Mouse (Mus musculus): ENCODE measurements around the gene Npcd.

The Npcd gene

GRCm38 (mm10) chr15:79834130-79834880 lies at the start of gene Npcd, which contains the start of gene Cbx6:
Gene Npcd, minus strand, starts transcription at chr15:79834237.
Gene Cbx6, minus strand, starts transcription at chr15:79834688.
- in situ Hi-C loops (cut with MboI, MseI) = loop anchor here in 1 of 2 experiments (10.0 kb wide), 1 partner anchor 940 kb away; the partner anchor contains the start of genes Gm49510 and Sh3bp1

- in situ Hi-C loops (cut with MboI, MseI) = no loop called here
Measured at GRCm38 (mm10) chr15:79883352-79883822, 49.4 kb upstream of the Npcd start.

- in situ Hi-C loops (cut with MboI, MseI) = no loop called here
Measured at GRCm38 (mm10) chr15:79882623-79883267, 48.7 kb upstream of the Npcd start.

DNA sequence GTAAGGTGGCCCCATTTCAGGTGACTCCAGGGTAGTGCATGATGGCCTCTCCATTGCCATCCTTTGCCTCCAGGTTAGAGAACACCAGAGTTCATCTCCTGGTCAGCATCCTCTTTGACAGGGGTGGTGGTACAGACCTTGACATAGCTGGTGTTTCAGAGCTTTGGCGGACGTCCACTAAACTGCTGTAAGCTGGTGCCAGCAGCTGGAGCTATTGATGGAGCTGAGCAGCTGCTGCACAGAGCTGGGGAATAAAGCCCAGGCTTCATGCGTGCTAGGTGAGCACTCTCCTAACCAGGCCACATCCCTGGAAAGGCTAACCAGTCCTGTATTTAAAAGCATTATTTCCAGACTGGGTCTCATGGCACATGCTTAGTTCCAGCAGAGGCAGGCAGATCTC lies 46.4 kb upstream of the Npcd start:
- in situ Hi-C loops (cut with MboI, MseI) = no loop called here

- in situ Hi-C loops (cut with MboI, MseI) = no loop called here
Measured at GRCm38 (mm10) chr15:79879319-79879718, 45.3 kb upstream of the Npcd start.

- in situ Hi-C loops (cut with MboI, MseI) = no loop called here
Measured at GRCm38 (mm10) chr15:79878725-79879136, 44.7 kb upstream of the Npcd start.

DNA sequence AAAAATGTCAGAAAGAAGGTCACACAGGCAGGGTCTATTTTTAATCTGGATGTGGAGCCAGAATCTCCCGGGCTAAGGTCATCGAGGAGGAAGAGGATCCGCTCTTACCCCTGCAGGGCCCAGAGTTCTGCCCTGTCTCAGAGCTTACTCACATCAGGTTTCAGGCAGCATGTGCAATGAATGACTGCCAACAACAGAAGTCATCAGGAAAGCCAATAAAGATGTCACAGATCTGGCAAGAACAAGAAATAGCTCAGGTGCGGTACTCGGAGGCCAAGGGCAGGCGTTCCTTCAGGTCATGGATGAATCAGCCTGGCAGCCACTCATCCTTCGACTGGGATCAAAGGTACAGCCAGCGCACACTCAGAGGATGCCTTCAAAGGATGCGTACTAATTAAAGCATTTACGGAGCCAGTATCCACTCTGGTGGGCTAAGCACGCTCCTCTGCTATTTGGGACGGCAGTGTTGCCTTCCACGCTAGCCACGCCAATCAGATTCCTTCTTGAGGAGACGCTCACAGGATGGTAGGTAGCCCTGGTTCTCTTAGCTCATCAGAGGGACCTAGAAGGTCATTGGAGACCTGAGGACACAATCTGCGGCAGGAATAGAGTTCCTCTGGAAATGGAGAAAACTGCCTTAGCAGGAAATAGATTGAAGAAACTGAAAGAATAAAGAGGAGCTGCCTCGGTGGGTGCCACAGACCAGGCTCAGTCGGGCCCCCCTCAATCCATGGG lies 41.4 kb upstream of the Npcd start:
- in situ Hi-C loops (cut with MboI, MseI) = no loop called here

- in situ Hi-C loops (cut with MboI, MseI) = no loop called here
Measured at GRCm38 (mm10) chr15:79873995-79874394, 40.0 kb upstream of the Npcd start.

GRCm38 (mm10) chr15:79873545-79873944 lies 39.5 kb upstream of the Npcd start:
- in situ Hi-C loops (cut with MboI, MseI) = no loop called here

DNA sequence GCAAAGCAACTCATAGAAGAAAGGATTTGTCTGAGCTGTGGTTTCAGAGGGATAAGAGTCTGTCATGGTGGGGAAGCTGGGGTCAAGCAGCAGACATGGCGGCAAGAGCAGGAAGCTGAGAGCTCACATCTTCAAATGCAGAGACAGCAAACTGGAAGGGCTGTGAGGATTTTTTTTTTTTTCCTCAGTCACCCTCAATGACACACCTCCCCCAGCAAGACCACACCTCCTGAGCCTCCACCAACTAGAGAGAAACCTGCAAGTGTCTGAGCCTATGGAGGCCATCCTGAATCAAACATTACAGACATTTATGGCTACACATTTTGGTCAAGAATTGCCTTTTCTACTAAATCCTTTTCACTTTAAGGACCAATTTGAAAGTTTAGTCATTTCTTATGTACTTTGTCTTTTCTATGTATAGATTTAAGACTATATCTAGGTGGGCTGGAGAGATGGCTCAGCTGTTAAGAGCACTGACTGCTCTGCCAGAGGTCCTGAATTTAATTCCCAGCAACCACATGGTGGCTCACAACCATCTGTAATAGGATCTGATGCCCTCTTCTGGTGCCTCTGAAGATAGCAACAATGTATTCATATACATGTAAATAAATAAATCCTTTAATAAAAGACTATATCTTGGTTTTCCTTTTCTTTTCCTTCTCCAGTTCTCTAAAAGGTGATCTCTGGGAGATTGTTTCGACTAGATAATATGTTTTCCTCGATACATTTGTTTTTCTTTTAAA lies 33.4 kb upstream of the Npcd start:
- in situ Hi-C loops (cut with MboI, MseI) = no loop called here

GRCm38 (mm10) chr15:79859821-79860220 lies 25.8 kb upstream of the Npcd start:
- in situ Hi-C loops (cut with MboI, MseI) = no loop called here

DNA sequence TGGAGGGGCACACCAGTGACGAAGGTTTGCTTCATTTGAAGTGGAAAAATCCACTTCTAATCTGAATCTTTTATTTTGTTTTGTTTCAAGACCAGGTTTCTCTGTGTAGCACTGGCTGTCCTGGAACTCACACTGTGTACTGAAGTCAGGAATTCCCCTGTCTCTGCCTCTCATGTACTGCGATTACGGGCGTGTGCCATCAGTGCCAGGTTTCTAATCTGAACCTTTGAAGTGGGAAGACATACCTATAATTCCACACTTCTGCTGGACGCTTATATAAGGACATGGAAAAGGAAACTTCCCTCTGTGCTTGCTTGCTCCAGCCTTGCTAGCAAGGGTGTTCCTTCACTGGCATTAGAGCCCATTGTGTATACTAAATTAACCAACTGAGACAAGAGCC lies 24.9 kb upstream of the Npcd start:
- in situ Hi-C loops (cut with MboI, MseI) = no loop called here

- in situ Hi-C loops (cut with MboI, MseI) = no loop called here
Measured at GRCm38 (mm10) chr15:79850143-79850542, 16.1 kb upstream of the Npcd start.

- in situ Hi-C loops (cut with MboI, MseI) = loop anchor here in 1 of 2 experiments (5.0 kb wide), 1 partner anchor 80 kb away; no protein-coding TSS in a partner anchor
Measured at GRCm38 (mm10) chr15:79847100-79847499, 13.1 kb upstream of the Npcd start.

DNA sequence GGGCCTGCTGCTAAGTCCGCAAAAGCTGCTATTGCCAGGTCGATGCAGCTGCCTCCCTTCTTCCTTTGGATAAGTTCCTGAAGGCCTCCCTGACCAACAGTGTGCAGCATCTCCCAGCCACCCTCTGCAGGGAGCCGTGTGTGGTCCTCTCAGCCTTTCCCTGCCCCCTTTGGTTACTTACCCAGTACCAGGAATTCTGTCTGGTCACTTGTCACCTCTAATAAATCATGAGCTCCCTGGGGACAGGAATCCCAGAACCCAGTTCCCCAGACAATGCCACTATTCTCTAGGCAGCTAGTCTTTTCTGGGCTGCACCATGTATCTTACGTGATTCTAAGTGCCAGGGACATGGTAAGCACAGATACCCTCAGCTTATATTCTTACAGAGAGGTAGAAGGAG lies 11.9 kb upstream of the Npcd start:
- in situ Hi-C loops (cut with MboI, MseI) = loop anchor here in 1 of 2 experiments (5.0 kb wide), 1 partner anchor 79 kb away; no protein-coding TSS in a partner anchor

- in situ Hi-C loops (cut with MboI, MseI) = no loop called here
Measured at GRCm38 (mm10) chr15:79842985-79843384, 8.9 kb upstream of the Npcd start.

DNA sequence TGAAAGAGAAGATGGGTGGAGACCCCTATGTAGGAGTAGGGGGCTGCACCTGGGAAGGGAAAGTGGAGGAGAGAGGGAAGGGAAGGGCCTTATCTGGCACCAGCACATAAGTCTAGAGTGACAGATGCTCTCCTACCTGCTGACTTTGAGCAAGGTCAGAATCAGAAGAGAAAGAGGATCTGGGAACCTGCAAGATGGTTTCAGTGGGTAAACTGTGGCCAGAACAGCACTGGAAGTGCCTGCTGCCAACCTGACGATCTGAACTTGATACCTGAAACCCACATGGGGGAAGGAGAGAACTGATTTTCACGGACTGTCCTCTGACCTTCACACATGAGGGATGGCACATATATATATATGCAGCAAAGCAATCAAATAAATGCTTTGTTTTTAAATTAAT lies 6.2 kb upstream of the Npcd start:
- in situ Hi-C loops (cut with MboI, MseI) = no loop called here

- in situ Hi-C loops (cut with MboI, MseI) = loop anchor here in 1 of 2 experiments (10.0 kb wide), 1 partner anchor 940 kb away; the partner anchor contains the start of genes Gm49510 and Sh3bp1
Measured at GRCm38 (mm10) chr15:79834881-79835260, 834 bp upstream of the Npcd start.

DNA sequence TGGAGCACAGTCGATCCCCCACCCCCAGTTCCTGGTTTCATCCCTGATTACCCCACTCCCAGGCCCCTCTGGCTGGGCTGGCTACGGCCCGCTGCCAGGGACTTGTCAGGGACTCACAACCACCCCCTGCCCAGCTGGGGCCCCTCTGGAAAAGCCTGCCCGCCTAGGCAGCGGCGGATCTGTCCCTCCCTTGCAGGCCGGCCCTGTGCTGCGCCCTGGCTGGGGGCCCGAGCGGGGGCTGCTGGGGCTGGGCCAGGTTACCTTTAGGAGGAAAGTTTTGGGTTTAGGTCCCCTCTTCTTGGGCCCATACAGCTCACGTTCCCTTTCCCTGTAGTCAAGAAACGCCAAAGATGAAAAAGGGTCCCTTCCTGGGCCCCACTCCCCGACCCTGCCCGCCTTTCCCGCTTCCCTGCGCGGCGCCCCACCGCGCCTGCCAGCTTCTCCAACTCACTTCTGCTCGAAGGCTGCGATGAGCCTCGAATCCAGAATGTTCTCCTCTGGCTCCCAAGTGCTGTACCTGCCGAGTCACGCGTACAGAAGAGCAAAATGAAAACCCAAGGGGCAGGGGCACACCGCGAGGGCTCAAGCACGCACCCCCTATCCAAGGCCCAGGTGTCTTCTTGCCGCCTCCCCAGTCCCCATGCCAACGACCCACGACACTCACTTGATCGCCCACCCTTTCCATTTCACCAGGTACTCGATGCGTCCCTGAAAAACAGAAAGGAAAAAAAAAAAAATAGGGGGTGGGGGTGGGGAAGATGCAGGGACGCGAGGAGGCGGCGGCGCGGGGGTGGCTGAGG lies 586 bp downstream of the Npcd start:
- in situ Hi-C loops (cut with MboI, MseI) = loop anchor here in 1 of 2 experiments (10.0 kb wide), 1 partner anchor 939 kb away; the partner anchor contains the start of genes Gm49510 and Sh3bp1

Data from T-helper 17 cell (primary cell).